Mouse (Mus musculus) neural tube, embryonic 14.5 days (tissue): Measurements from ENCODE around the gene Tmprss12. TPM values are rescaled to one million over a fixed set of nuclear protein-coding genes. Genes with fewer than 3 reads are reported as not detected.
"Not testable (repeated sequence)": the region's sequence is repeated elsewhere in the genome, so short reads cannot be mapped to it uniquely, and the experiment has no call there.

Experiments
- ATAC-seq: fragments of 200-750 bp; cut with Nextera tagmentation; 2 replicates; pipeline ENCODE4 v1.8.0; 2017; ENCODE audit warnings: low read depth, mild to moderate bottlenecking, moderate TSS enrichment, moderate library complexity
- H3K27ac ChIP-seq: fragments of 300-500 bp; sonication (generic); 2 replicates; pipeline ENCODE4 v1.5.1; 2014; ENCODE audit warnings: low read depth, mild to moderate bottlenecking, control low read depth, low read length, moderate library complexity, mixed read lengths
- H3K27me3 ChIP-seq: fragments of 300-500 bp; sonication (generic); 2 replicates; pipeline ENCODE4 v1.6.1; 2014; ENCODE audit warnings: low read length; ENCODE audit not compliant: control insufficient read depth, insufficient read depth
- H3K36me3 ChIP-seq: fragments of 300-500 bp; sonication (generic); 2 replicates; pipeline ENCODE4 v1.6.1; 2014; ENCODE audit warnings: low read length, mixed read lengths; ENCODE audit not compliant: control insufficient read depth, insufficient read depth
- H3K4me1 ChIP-seq: fragments of 300-500 bp; sonication (generic); 2 replicates; pipeline ENCODE4 v1.6.1; 2014; ENCODE audit warnings: low read length; ENCODE audit not compliant: control insufficient read depth, insufficient read depth
- H3K4me2 ChIP-seq: fragments of 300-500 bp; sonication (generic); 2 replicates; pipeline ENCODE4 v1.6.1; 2014; ENCODE audit warnings: mild to moderate bottlenecking, low read depth, low read length, control low read depth
- H3K4me3 ChIP-seq: fragments of 300-500 bp; sonication (generic); 2 replicates; pipeline ENCODE4 v1.5.1; 2014; ENCODE audit warnings: low read depth, low read length, control low read depth, mixed read lengths
- H3K9ac ChIP-seq: fragments of 300-500 bp; sonication (generic); replicated peaks from 2 replicates; pipeline ENCODE4 v1.6.1; 2014; ENCODE audit warnings: low read depth, mild to moderate bottlenecking, control low read depth, low read length, mixed read lengths
- H3K9me3 ChIP-seq: fragments of 300-500 bp; sonication (generic); 2 replicates; pipeline ENCODE4 v1.6.1; 2016; ENCODE audit warnings: low read length; ENCODE audit not compliant: control insufficient read depth
- WGBS: fragments of 180-500 bp; shearing (Covaris S2); extraction: QIAGEN DNeasy Blood & Tissue Kit; methylation state at CpG from one replicate; pipeline ENCODE4 v1.1.7; 2014; 5-methylcytosine and 5-hydroxymethylcytosine counted together
- polyA plus RNA-seq: library from polyadenylated mRNA; unstranded; fragments of >200 nt; fragmentation: Nextera tagmentation; extraction: Ambion mirVana; gene quantifications from 2 replicates; pipeline ENCODE4 v1.2.1, GENCODE M21; 2014

Gene Tmprss12
- polyA plus RNA-seq, 1 experiment from 2014 or later = not detected

GRCm38 (mm10) chr15:100269776-100270175 is 10.9 kb upstream of the Tmprss12 start:
- H3K9me3 ChIP-seq = no peaks in the 10 kb centered on the region
- H3K4me1 ChIP-seq = no peaks in the 10 kb centered on the region
- H3K9ac ChIP-seq = no peak overlapping the region
- no peak for ATAC-seq
- H3K27me3 ChIP-seq = no peaks in the 10 kb centered on the region
- H3K27ac ChIP-seq = no peak overlapping the region
- 17% methylated on average over 9 of the region's 9 CpGs for WGBS
- no peak overlapping the region for H3K4me2 ChIP-seq
- no peaks in the 10 kb centered on the region for H3K36me3 ChIP-seq
- no peak overlapping the region for H3K4me3 ChIP-seq

DNA sequence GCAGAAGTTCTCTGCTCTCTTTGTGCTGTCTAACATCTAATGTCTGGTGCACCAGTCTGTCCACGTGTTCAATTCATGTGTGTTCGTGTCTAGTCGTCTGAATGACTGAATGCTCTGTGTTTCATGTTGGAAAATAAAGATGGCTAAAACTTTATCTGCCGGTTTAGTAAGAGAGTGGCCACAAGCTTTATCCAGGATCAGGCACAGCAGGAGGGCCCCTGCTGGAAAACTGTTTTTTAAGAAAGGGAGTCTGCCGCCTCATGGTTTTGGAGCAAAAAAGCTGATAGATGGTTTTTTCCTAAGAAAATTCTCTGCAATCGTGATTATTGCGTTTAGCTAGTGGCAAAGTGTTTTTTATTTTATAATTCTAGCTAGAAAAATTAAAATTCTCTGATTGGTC is 10.0 kb upstream of the Tmprss12 start:
- H3K9ac ChIP-seq, H3K4me3 ChIP-seq, H3K36me3 ChIP-seq, ATAC-seq, H3K4me1 ChIP-seq, H3K27ac ChIP-seq, H3K9me3 ChIP-seq, H3K27me3 ChIP-seq, H3K4me2 ChIP-seq: not testable (repeated sequence)
- WGBS = 27% methylated on average over 7 of the region's 7 CpGs

GRCm38 (mm10) chr15:100271411-100271810 is 9.2 kb upstream of the Tmprss12 start:
- Histone ChIP-seq H3K4me1 (no peaks in the 10 kb centered on the region), H3K36me3 (no peaks in the 10 kb centered on the region), H3K27ac (no peak overlapping the region), H3K27me3 (no peaks in the 10 kb centered on the region), H3K9ac (no peak overlapping the region), H3K4me3 (no peak overlapping the region), H3K9me3 (no peaks in the 10 kb centered on the region), H3K4me2 (no peak overlapping the region)
- 72% methylated on average over 14 of the region's 14 CpGs for WGBS
- no peak for ATAC-seq

DNA sequence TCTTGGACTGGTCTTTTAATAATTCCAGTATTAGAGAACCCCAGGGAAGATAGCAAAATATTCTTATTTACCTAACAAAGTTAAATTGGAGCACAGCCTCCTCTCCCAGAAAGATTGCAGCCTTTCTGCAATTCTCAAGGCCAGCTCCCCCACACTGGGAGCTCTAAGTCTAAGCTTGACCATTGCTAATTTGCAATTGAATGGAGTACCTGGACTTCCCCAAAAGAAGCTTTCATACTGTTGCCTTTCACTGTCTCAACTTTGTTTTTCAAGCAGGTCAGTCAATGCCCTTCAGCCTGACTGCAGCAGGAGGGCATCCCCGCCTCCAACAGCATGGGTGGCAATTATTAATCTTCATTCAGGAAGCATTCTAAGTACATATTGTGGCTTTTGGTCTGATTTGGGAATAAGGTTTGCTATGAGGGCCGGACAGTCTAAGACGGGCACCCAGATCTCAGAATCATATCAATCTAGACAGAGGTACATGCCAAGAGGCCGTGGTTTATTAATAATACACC is 6.8 kb upstream of the Tmprss12 start:
- not testable (repeated sequence) for H3K27me3 ChIP-seq, H3K4me2 ChIP-seq, ATAC-seq, H3K27ac ChIP-seq, H3K4me1 ChIP-seq, H3K36me3 ChIP-seq, H3K9ac ChIP-seq, H3K9me3 ChIP-seq, H3K4me3 ChIP-seq
- WGBS = 95% methylated on average over 4 of the region's 4 CpGs

GRCm38 (mm10) chr15:100274790-100275559 is 5.7 kb upstream of the Tmprss12 start:
- Histone ChIP-seq H3K4me3 (no peak overlapping the region), H3K4me1 (no peaks in the 10 kb centered on the region), H3K9me3 (no peaks in the 10 kb centered on the region), H3K4me2 (no peak overlapping the region), H3K36me3 (no peaks in the 10 kb centered on the region), H3K27me3 (no peaks in the 10 kb centered on the region), H3K9ac (no peak overlapping the region), H3K27ac (no peak overlapping the region)
- ATAC-seq = no peak
- 94% methylated on average over 7 of the region's 7 CpGs for WGBS

GRCm38 (mm10) chr15:100276403-100276802 is 4.2 kb upstream of the Tmprss12 start:
- Histone ChIP-seq H3K4me2 (no peak overlapping the region), H3K9me3 (no peaks in the 10 kb centered on the region), H3K9ac (no peak overlapping the region), H3K27me3 (no peaks in the 10 kb centered on the region), H3K36me3 (no peaks in the 10 kb centered on the region), H3K27ac (no peak overlapping the region), H3K4me1 (no peaks in the 10 kb centered on the region), H3K4me3 (no peak overlapping the region)
- 91% methylated on average over 4 of the region's 4 CpGs for WGBS
- ATAC-seq = no peak

DNA sequence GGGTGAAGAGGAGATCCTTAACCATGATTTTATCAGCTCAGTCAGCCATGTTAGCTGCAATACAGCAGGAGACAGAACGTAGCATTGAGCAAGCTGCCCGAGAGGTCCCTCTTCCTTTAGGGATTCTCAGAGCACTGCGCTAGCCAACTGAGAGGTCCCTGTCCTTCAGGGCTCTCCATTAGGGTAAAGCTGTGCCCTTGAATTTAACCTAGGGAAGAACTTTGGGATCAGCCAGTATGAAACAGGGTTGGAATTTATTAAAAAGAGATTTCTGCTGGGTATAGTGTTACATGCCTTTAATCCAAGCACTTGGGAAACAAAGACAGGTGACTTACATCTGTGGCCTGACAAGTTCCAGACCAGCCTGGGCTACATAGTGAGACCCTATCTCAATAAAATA is 3.1 kb upstream of the Tmprss12 start:
- Histone ChIP-seq H3K4me1 (no peaks in the 10 kb centered on the region), H3K9me3 (no peaks in the 10 kb centered on the region), H3K27me3 (no peaks in the 10 kb centered on the region), H3K4me3 (no peak overlapping the region), H3K27ac (no peak overlapping the region), H3K4me2 (no peak overlapping the region), H3K9ac (no peak overlapping the region), H3K36me3 (no peaks in the 10 kb centered on the region)
- WGBS = 88% methylated on average over 3 of the region's 3 CpGs
- ATAC-seq = no peak

GRCm38 (mm10) chr15:100288980-100289379 is 8.3 kb downstream of the Tmprss12 start:
- no peaks in the 10 kb centered on the region for H3K36me3 ChIP-seq
- ATAC-seq = no peak

GRCm38 (mm10) chr15:100290858-100291257 is 10.2 kb downstream of the Tmprss12 start:
- Histone ChIP-seq H3K36me3 (no peaks in the 10 kb centered on the region), H3K4me3 (no peak overlapping the region), H3K9ac (no peak overlapping the region), H3K27me3 (no peaks in the 10 kb centered on the region), H3K27ac (no peak overlapping the region), H3K4me1 (no peaks in the 10 kb centered on the region), H3K4me2 (no peak overlapping the region), H3K9me3 (no peaks in the 10 kb centered on the region)
- ATAC-seq = no peak
- WGBS = 76% methylated on average over 5 of the region's 5 CpGs

More at GRCm38 (mm10) chr15:100288980-100289379, 8.3 kb downstream of the Tmprss12 start:
- H3K4me2 ChIP-seq = no peak overlapping the region
- no peaks in the 10 kb centered on the region for H3K27me3 ChIP-seq
- no peak overlapping the region for H3K4me3 ChIP-seq
- H3K9me3 ChIP-seq = no peaks in the 10 kb centered on the region
- no peak overlapping the region for H3K9ac ChIP-seq
- H3K27ac ChIP-seq = no peak overlapping the region
- no peaks in the 10 kb centered on the region for H3K4me1 ChIP-seq
- WGBS = 94% methylated on average over 6 of the region's 6 CpGs
